Mouse (Mus musculus) frontal cortex, adult 2 months (tissue): ENCODE measurements at regions not wholly inside any gene's neighbourhood (a gene's known extent, or its start where the extent isn't known, plus 50 kb on each side); places are given as distances from the start of the nearest gene placed in this dataset.

Source experiments
- DNase-seq, 2 experiments: peaks; one replicate each; pipeline ENCODE4 v3.0.0; 2022; ENCODE audit warnings: low spot score in 1 of 2; ENCODE audit errors: extremely low spot score in 1 of 2

DNA sequence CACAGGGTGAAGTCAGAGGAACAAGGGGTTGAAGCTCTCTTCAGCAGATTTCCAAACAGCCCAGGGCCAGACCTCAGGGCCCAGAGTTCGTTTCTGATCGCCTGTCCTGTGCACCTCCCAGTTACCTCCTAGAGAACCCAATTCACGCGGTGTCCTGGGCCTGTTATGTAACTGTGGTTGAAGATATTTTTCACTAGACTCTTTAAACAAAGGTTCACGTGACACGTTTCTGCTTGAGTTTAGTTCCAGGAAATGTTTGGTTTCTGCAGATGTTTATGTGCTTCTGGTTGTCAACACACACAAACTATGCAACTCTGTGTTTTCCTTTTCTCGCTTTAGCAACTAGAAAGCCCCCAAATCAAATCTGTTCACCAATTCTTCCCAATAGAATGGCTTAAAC, 214.0 kb upstream of the Mkln1 start:
- DNase-seq: no peak

DNA sequence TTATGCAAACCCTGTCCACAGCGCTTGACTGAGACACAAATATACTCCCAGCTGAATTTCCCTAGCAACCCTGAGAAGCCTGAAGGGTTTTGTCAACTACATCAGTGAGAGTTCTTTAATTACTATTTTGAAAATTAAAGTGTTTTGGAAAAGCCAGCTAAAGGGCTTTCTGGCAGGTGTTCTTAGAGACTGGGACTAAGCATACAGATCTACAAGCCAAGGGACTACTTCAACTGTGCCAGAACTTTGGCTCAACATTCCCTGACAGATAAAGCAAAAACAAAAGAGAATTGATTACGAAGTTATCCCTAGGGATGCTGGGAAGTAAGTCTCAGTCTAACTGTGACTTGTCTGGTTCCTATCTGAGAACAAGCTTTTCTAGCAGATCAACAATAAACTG, 213.4 kb upstream of the Mkln1 start:
- DNase-seq: no peak

DNA sequence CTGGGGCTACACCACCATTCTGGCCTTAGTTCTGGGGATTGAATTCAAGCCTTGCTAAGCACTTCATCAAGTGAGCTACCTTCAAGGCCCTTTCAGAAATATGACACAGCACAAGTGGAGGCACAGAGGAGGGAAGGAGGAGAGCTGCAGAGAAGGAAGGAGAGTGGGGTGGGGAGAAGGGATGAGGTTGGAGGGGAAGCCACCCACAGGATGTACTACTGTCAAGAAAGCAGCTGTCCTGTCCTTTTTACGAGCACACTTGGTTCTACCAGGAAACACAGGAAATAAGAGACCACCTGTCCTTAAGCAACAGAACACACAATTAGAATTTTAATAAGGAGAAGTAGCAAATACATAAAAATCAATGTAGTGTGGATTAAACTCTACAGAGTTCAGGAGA, 210.5 kb upstream of the Mkln1 start:
- no peak for DNase-seq

DNA sequence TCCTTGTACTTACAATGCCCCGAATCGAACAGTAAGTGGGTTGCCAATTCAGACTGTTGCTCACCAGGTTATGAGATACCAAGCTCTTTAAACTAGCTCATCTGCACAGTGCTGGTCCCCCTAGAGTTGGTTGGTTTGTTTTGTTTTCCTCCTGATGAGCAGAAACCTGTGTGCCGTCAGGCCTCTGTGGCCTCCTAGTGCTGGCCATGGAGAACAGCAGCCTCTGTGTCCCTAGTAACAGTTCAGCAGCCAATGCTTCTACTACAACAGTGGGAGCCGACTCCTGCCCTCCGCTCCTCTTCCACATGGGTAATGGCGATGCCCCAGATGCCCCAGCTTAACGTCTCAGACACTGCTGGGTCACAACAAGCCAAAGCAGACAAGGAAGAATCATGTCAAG, 209.5 kb upstream of the Mkln1 start:
- DNase-seq: no peak

DNA sequence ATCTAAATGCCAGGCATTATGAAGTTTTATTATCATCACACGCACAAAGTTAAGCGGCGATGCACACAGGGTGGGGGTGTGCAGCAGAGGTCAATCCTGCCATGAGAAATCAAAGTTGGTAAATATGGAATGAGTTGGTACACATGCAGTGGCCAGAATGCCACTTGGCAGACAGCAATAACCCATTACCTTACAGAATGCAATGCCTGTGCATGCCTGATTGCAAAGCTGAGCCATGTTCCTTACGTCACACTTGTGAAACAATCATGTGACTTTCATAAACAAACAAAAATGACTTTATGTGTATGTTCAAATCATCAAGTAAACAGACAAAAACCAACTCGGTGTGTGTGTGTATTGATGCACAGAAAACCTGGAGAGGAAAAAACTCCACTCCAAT, 208.5 kb upstream of the Mkln1 start:
- DNase-seq: no peak

DNA sequence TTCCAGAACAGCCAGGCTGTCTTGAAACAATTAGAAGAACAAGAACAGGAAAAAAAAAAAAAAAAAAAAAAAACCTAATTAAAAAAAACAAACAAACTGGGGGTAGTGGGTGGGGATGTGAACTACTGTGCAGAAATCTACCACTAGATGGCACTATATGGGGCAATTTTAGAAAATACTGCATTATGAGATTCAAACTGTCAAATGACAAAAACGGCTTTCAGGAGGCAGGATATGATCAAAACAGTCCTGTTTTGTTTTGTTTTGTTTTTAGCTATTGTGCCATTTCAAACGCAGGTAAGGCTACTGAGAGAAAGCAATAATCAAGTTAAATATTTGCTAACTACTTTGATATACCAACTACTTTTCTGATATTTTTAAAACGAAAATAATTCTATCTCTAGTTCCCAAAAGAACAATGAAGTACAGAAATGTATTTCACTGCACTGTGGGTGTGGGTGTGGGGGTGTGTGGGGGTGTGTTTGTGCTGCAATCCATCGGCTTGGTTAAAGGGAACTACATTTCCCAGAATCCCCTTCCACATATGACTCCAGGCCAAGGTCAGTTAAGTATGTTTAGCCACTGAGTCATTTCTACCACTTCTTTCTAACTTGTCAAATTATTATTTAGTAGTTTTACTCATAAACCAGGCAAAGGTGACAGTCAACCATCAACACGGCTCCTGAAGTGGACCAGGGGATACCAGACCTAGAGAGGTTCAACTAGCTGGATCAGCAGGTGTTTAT, 207.7 kb upstream of the Mkln1 start:
- peak in 1 of 2 experiments; percentile 51 for DNase-seq

DNA sequence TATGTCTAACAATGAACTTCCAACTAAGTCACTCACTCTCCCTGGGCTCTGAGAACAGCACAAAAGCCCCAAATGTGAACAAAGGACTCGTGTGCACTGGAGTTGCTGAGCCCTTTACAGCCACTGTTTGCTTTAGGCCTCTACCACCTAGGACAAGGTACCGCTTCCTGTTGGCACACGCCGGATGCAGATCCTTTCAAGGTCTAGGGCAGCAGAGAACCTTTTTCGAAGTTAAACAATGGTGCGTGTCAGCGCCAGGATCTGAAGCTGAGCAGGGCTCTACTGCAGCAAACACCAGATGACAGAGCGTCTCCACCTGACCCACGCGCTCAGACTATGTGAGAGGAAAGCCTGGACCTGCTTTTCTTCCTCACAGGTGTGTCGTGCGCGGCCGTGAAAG, 207.0 kb upstream of the Mkln1 start:
- DNase-seq: no peak

DNA sequence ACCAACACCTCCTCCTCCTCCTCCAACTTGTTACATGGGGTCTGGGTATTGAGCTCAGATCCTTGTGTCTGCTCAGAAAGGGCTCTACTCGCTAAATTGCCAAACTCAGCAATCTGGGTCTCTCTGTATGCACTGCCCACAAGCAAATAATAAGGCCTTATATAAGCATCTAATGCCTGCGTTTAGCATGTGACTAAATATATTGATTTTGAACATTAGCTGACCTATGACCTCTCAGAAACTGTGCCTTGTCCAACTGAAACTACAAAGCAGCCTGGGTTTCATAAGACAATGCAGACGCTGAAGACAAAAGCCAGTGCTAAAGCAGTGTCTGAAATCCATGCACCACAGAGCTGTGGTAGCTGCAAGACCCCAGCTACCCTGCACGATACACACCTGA, 206.3 kb upstream of the Mkln1 start:
- DNase-seq: no peak

DNA sequence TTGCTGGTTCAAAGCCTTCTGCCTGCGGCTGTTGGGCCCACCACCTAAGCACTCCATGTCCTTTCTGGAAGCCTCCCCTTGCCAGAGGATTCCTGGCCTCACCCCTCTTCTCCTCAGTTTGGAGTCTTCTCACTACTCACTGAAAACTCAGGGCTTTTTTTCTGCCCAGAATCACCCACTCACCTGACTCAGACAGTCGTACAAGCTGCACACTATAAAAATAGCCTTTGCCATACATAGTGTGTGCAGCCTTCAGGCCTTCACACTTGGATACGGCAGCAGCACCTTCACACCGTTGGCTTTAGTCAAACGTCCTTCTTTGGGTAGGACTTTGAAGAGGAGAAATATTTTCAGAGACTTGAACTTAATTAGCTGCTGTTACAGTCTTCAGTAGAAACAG, 205.3 kb upstream of the Mkln1 start:
- DNase-seq: peak in 1 of 2 experiments; percentile 64

DNA sequence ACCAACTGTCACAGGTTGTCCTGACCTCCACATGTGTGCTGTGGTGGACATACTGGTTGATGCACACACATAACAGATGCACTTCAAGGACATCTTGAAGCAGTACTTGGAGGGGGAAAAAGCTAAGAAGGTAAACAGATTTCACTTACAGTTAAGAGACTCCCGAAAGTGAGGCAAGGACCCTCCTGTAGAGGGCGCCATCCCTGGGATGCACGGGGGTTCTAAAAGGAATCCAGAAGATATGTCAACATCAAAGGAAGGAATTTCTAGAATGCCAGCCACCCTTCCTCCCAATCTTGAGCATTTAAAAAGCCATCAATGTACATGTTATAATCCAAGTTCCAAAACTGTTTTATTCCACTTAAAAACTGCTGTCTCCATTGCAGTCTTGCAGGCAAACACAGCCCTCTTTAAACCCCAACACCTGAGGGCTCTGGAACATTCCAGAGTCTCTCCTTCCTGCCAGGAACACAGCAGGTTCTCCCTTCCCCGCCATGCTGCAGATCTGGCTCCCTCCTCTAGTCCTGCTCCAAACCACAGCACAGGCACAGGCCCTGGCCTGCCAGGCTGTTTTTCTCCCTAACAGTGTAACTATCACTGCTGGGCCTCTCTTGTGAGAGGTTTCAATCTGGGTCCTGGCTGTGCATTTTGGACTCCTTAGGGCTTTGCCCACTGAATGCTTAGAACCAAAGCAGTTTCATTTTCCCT, 200.8 kb upstream of the Mkln1 start:
- DNase-seq: no peak

DNA sequence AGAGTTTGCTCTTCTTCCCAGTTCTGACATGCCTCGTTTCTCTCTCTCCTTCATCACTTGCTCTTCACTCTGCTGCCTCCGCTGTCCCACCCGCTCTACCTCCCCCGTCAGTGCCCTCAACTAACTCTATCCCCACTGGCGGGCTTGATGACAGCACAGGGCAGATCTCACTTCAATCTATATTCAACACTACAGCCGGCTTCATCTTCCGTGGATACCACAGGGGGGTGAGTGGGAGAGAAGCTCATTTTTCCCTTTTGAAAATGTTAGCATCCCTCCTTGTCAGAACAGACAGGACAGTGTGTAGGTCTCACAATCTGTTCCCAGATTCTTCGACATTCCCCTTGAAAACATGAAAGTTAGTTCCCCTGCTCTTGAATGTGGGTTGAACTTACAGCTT, 200.2 kb upstream of the Mkln1 start:
- DNase-seq: peak in 1 of 2 experiments; percentile 59

DNA sequence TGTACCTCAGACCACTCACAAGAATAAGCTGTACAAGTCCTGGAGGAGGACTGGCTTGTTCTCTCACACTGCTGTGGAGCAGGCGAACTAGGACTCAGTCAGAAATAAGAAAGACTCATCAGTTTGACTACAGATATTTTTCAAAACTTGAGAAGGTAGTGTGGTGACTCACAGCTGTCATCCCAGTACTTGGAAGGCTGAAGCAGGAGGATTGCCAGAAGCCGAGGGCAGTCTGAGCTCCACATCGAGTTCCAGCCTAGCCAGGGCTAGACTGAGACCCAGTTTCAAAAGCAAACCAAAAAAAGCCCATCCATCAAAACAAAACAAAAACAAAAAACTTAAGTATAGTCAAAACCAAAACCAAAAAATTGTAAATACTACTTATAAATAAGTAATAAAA, 197.8 kb upstream of the Mkln1 start:
- DNase-seq: no peak

DNA sequence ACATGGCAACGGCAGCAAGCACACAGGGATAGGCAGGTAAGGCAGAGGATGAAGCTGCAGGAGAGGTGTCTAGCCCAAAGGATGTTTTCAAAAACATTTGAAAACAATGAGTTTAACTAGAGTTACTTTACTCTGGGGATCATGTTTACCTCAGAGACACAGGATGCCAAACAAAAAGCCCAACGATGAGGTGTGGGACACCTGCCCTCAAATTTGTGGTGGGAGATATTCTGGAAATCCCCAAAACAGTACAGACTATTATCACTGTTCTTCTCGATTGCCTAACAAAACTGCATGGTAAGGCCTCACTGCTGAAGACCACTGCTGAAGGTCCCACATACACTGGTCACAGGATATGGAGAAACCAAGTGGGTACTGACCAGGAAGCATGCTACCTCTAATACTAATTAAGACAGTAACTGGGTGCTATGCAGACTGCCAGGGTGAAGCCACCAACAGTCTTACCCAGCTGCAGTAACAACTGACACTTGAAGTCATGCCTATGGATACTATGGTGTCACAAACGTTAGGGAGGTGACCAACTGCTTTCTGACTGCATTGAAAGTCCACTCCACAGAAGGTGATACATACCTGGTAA, 197.1 kb upstream of the Mkln1 start:
- DNase-seq: no peak

DNA sequence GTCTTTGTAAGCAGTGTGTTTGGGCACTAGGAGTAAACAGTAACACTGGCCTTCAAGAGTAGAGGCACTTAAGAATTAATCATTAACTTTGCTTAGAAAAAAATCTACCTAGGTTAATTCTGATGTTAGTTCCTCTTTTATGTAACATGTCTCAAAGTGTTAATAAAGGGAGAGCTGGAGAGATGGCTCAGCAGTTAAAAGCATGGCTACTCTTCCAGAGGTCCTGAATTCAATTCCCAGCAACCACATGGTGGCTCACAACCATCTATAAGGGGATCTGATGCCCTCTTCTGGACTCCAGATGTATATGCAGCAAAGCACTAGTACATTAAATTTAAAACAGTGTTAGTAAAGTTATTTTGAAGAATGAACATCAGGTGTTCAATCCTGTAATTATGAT, 195.9 kb upstream of the Mkln1 start:
- no peak for DNase-seq

DNA sequence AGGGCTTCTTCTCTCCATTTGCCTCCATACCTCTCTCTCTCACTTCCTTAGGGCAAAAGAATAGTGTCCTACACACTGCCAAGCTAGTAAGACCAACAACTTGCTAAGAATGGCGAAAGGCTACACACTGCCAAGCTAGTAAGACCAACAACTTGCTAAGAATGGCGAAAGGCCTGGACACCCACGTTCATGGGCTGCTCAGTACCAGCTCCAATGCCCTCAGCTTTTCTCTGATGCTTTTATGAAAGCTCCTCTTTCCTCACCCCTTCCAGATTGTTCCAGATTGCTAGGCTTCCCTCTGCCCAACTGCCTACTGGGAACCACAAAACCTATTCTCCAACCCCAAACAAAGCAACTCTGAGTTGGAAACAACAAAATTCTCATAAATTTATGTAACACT, 194.1 kb upstream of the Mkln1 start:
- no peak for DNase-seq

DNA sequence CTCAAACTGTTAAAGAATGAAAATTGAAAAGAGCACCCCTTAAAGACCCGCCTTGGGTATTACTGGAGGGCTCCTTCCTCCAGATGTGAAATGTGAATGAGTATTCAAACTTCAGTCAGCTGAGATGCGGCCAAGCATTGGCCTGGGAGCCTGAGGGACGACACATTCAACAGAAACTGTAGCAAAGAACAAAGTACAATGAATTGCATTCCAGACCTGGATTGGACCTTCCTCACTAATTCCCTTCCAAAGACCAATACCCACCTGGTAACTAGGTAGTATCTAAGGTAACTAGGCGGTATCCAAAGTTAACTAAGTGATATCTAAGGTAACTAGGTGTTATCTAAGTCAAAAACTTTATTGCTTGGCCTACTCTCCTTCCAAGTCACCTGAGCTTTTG, 193.7 kb upstream of the Mkln1 start:
- DNase-seq: no peak

DNA sequence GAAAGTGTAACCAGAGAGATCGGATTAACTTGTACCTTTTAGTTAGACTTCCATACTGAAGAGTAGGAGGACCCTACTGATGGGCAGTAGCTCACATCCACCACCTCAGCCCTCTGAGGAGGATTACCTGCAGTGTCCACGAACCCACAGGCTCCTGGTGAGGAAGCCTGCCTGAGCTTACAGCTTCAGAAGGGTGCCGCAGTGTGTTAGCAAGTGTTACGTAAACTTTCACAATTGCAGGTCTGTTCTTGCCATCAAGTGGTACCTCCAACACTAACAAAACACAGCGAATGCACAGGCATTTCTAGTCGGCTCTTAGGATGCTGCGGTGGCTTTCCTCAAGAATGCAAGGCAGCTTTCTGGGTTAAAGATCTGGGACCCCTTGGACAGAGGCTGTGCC, 192.4 kb upstream of the Mkln1 start:
- no peak for DNase-seq

DNA sequence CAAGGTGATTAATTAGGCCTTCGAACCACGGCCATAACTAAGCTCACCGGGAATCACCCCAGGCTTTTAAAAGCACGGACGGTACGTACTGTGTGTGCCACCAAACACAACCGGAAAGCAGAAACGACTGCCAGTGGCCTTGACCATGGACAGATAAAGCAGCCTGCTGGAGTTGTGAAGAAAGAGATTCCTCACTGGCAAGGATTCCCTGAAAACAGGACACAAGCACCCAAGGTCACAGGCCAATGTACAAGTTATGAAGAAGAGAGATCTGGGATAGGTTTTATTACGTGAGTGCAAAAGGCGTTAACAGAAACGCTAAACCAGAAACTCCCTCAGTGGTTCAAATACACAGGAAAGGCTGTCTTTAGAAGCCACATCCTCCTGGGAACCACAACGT, 191.3 kb upstream of the Mkln1 start:
- no peak for DNase-seq

DNA sequence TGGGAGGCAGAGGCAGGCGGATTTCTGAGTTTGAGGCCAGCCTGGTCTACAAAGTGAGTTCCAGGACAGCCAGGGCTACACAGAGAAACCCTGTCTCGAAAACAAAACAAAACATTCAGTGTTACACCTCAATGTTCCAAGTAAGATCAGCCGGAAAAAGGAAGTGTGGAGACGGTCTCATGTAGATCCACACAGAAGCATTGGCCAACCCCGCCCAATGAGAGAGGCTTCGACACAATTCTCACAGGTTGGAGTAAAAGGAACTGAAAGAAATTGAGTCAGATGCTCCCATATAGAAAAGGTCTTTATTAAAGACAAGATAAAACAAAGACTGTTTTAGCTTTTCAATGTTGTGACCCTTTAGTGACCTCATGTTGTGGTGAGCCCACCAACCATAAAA, 190.3 kb upstream of the Mkln1 start:
- no peak for DNase-seq

DNA sequence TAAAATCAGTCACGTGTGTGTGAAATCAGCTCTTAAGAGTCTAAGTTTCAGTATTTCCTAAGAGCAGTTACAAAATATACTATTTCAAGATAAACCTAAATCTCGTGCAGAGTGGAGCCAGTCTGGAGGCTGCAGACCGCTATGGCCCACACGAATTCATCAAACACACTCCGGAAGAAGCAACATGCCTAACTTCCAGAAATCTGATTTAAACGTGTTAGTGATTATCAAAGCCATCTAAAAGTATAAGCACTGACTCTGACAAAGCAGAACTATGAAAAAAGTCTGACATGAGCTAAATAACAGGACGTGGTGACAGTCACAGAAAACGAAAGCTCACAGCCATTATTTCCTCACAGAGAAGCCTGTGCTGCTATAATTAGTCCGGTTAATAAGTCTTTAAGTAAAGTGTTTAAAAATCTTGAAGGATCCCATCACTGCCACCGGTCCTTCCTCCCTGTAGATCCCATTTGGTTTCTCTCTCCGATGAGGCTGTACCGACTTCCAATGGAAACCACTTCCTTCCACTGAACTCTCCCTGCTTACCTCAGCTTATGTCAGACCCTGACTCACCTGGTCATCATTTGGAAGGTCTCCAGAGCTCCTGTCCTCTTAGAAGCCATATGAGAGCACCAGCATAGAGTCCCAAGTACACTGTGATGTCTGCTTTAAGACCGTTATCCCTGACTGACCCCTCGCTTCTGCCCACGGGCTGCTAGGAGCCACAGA, 189.0 kb upstream of the Mkln1 start:
- DNase-seq: no peak

DNA sequence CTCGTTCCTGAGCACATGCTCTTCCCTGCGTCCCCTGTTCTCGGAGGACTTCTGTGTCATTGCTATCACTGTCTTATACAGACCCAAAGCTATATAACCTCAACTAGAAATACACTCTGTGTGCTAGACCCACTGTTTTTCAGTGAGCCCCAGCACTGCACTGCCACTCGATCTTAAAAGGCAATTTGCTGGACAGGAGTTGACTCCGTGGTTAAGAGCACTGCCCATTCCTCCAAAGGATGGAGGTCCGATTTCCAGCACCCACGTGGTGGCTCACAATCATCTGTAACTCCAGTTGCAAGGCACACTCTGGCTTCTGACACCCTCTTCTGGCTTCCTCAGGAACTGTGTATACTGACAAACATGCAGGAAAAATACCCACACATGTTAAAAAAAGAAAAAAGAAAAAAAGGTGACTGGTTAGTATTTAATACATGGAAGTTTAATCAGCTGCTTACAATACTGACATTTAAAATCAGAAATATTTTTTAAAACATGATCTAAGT, 188.3 kb upstream of the Mkln1 start:
- no peak for DNase-seq
